Mouse (Mus musculus) ES-Bruce4 (cell line): ENCODE data around the gene Cts8. TPM values are rescaled to one million over a fixed set of nuclear protein-coding genes. Genes with fewer than 3 reads are reported as not detected.

Source experiments
- H3K27ac ChIP-seq: 2 replicates; pipeline ENCODE4 v1.5.1; 2012; ENCODE audit warnings: low read length, inconsistent platforms; ENCODE audit not compliant: insufficient read depth
- H3K27me3 ChIP-seq: 2 replicates; pipeline ENCODE4 v1.6.1; 2012; ENCODE audit warnings: mild to moderate bottlenecking, low read length, inconsistent platforms; ENCODE audit not compliant: control insufficient read depth, poor library complexity, insufficient read depth, severe bottlenecking
- H3K36me3 ChIP-seq: 2 replicates; pipeline ENCODE4 v1.6.1; 2012; ENCODE audit warnings: inconsistent platforms, mild to moderate bottlenecking, low read length, moderate library complexity; ENCODE audit not compliant: control insufficient read depth, poor library complexity, insufficient read depth, severe bottlenecking
- H3K4me1 ChIP-seq: one replicate; pipeline ENCODE4 v1.8.1; 2011; ENCODE audit warnings: low read length; ENCODE audit not compliant: control insufficient read depth, insufficient read depth
- H3K4me3 ChIP-seq: 2 replicates; pipeline ENCODE4 v1.5.1; 2011; ENCODE audit warnings: low read depth, mild to moderate bottlenecking, low read length
- H3K9ac ChIP-seq: 2 replicates; pipeline ENCODE4 v1.6.1; 2012; ENCODE audit warnings: low read depth, mild to moderate bottlenecking, inconsistent platforms; ENCODE audit not compliant: poor library complexity, severe bottlenecking
- H3K9me3 ChIP-seq: replicated peaks from 2 replicates; pipeline ENCODE4 v1.6.1; 2012; ENCODE audit warnings: mild to moderate bottlenecking, low read length, inconsistent platforms; ENCODE audit not compliant: control insufficient read depth, poor library complexity, insufficient read depth, severe bottlenecking
- CTCF ChIP-seq: IDR thresholded peaks from one replicate; pipeline ENCODE4 v1.8.1; 2011; ENCODE audit warnings: low read depth, low read length
- EP300 ChIP-seq: IDR thresholded peaks from 2 replicates; pipeline ENCODE4 v1.6.1; 2011; ENCODE audit warnings: low read depth, low read length; ENCODE audit not compliant: insufficient read depth
- POLR2A ChIP-seq: IDR thresholded peaks from one replicate; pipeline ENCODE4 v1.8.1; 2011; ENCODE audit warnings: low read length; ENCODE audit not compliant: insufficient read depth
- polyA plus RNA-seq: library from polyadenylated mRNA; stranded (reverse); fragments of >200 nt; gene quantifications from 2 replicates; pipeline ENCODE4 v1.2.4, GENCODE M21; 2011; ENCODE audit warnings: low read depth; ENCODE audit not compliant: missing spikeins, insufficient read depth, insufficient read length

Cts8 gene
- not detected in 2 replicates for polyA plus RNA-seq

DNA sequence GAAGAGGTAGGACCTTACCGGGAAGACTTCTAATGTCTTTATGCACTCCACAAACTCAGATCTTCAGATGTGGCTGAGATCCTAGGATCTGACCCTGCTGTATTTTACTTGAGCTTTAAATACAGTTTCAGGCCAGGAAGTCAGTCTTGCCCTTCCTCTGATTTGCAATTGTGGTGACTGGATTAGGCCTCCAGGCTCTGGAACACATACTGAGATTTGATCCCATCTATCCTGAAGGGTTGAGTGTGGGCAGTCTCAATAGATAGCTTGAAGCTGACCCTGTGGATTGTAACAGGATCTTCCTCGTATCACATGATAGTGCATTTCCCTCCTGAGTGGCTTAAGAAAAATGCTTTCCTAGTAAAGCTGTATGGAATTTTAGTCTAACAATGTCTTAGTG, at the start of gene Cts8:
Gene Cts8, minus strand, starts transcription at position 101 of the 400 bp plus-strand sequence.
- no peak for TF ChIP-seq POLR2A
- no peak for TF ChIP-seq CTCF
- TF ChIP-seq EP300 = no peak
- no peaks in the 10 kb centered on the region for H3K4me1 ChIP-seq
- H3K9ac ChIP-seq = no peak within 1 kb of the TSS
- no peaks in the 10 kb centered on the region for H3K27me3 ChIP-seq
- no peak within 1 kb of the TSS for H3K4me3 ChIP-seq
- no peak within 1 kb of the TSS for H3K27ac ChIP-seq
- H3K9me3 ChIP-seq = no peaks in the 10 kb centered on the region
- H3K36me3 ChIP-seq = no peaks in the 10 kb centered on the region

DNA sequence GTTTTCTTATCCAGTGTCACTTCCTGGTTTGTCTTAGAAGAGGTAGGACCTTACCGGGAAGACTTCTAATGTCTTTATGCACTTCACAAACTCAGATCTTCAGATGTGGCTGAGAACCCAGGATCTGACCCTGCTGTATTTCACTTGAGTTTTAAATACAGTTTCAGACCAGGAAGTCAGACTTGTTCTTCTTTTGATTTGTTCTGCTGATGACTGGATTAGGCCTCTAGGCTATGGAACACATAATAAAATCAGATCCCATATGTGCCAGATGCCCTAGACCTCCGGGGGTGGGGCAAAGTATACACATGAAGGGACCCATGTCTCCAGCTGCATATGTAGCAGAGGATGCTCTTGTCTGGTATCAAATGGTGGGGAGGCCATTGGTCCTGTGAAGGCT, 33.6 kb upstream of the Cts8 start, which contains the start of gene Gm49398:
Gene Gm49398, minus strand, starts transcription at position 101 of the 400 bp plus-strand sequence.
- Histone ChIP-seq H3K9me3 (no peaks in the 10 kb centered on the region), H3K36me3 (no peaks in the 10 kb centered on the region), H3K27ac (no peak within 1 kb of the TSS), H3K4me3 (no peak within 1 kb of the TSS), H3K4me1 (no peaks in the 10 kb centered on the region), H3K9ac (no peak within 1 kb of the TSS), H3K27me3 (no peaks in the 10 kb centered on the region)
- TF ChIP-seq POLR2A (no peak), CTCF (no peak), EP300 (no peak)

DNA sequence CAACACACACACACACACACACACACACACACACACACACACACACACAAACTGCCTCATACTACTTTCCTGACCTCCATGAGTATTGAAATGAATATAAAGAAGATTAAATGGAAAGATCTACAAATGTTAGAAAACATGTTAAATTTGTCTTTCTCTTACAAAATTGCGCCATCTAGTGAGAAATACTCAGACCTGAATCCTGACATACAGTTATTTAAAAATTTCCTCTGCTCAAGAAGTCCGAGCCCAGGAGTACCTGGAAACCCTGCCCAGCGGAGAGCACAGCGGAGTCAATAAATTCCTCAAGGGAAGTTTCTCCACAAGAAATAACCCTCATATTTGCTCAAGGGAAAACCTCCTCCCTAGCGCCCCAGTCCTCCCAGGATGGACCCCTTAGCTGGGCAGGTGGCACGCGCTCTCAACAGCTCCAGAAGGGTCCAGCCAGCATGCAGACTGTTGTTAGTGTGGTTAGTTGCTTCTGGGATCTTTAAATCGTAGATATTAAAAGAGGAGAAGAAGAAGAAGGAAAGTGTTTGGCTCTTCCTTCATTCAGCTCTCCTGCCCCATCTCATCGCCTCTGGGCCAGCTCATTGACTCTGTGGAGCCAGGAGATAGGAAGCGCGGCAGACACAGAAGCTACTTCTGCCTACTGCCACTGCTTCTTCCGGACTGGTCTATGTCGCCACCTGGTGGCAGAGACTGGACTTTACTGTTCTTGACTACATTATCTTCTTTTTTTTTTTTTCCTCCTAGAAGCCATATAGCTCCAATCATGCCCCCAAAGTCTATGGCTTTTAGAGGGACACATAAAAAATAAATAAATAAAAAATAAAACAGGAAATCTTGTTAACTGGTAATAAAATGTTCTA, 13.8 kb downstream of the Cts8 start:
- H3K9me3 ChIP-seq = no peaks in the 10 kb centered on the region; the same call in 1 of the 2 replicates
- no peaks in the 10 kb centered on the region for H3K4me1 ChIP-seq
- TF ChIP-seq CTCF (peak; percentile 40), EP300 (no peak), POLR2A (no peak)

DNA sequence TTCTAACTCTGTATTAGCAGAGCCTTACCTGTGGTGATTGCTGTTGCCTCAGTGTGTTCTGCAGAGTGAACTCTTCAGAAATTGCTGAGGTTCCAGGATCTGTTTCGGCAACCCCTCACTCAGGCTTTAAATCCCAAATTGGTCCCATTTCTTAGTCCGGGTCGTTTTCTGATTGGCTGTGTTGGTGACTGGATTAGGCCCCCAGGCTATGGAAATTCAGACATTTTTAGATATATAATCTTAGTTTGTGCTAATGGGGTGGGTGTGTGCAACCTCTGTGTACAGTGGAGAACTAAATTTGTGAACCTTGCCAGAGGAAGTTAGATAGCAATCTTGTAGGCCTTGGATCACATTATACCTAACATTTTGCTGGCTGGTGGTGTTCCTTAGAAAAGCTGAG, 51.8 kb downstream of the Cts8 start, which contains the start of gene Cts6:
Gene Cts6, minus strand, starts transcription at position 101 of the 400 bp plus-strand sequence.
- TF ChIP-seq CTCF (no peak), EP300 (no peak), POLR2A (no peak)
- no peak within 1 kb of the TSS for H3K4me3 ChIP-seq
- no peaks in the 10 kb centered on the region for H3K4me1 ChIP-seq
- H3K27ac ChIP-seq = no peak within 1 kb of the TSS
- no peak within 1 kb of the TSS for H3K9ac ChIP-seq
- H3K27me3 ChIP-seq = no peaks in the 10 kb centered on the region
- H3K9me3 ChIP-seq = no peaks in the 10 kb centered on the region
- H3K36me3 ChIP-seq = no peaks in the 10 kb centered on the region

More for the DNA sequence above, 13.8 kb downstream of the Cts8 start:
- Histone ChIP-seq H3K4me3 (no peak overlapping the region), H3K27me3 (no peaks in the 10 kb centered on the region), H3K36me3 (no peaks in the 10 kb centered on the region), H3K9ac (no peak overlapping the region), H3K27ac (no peak overlapping the region)

Other genes with a start within 250 kb of the Cts8 start
- 3.8 and 5.8 TPM in 2 replicates for gene Ctsj, start 249.4 kb downstream of the Cts8 start, polyA plus RNA-seq
- 0.65 and 1.4 TPM in 2 replicates for gene Ctsq, start 214.7 kb downstream of the Cts8 start, polyA plus RNA-seq
- 0.70 TPM in 1 of 2 replicates, not detected in the other for gene Ctsr, start 91.1 kb downstream of the Cts8 start, polyA plus RNA-seq
- not detected in 2 replicates for gene Cts6, start 51.9 kb downstream of the Cts8 start, polyA plus RNA-seq
- not detected in 2 replicates for gene Gm49398, start 33.5 kb upstream of the Cts8 start, polyA plus RNA-seq
- not detected in 2 replicates for gene Cts7, start 102.8 kb upstream of the Cts8 start, polyA plus RNA-seq